9 mouse cellular contexts compared by ENCODE assay signal in the genomic region with DNA sequence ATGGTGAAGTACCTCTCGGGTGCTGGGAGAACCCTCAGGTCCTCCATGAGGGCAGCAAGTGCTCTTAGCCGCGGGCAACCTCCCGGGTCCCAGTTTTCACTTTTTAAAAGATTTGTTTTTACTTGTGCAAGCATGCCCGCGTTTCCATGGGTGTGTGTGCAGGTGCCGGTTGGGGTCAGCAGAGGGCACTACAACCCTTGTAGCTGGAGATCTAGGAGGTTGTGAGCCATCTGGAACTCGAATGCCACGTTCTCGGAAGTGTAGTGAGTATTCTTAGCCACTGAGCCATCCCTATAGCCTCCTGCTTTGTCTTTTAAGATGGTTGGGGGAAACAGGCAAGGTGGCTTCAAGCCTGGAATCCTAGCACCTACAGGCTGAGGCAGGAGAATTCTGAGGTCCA. TPM values are rescaled to one million over a fixed set of nuclear protein-coding genes. Genes with fewer than 3 reads are reported as not detected.
DNase-seq lines count a peak whose midpoint lies in the region; ATAC-seq lines count a peak whose summit lies in the region.
"Had no signal": no experiment of that assay in that cellular context is flagged by ENCODE, and none has a peak within 500 bp of the region (broad histone marks: within the 10 kb centered on the region; RNA-seq: fewer than 3 reads in every experiment).

No protein-coding gene starts in this region.

- H3K9me3 ChIP-seq in kidney, embryonic 14.5 days (ENCODE audit: control insufficient read depth, low read length): no peaks in the 10 kb centered on the region
- H3K9me3 ChIP-seq in forebrain, embryonic 14.5 days (replicated peaks; ENCODE audit: control insufficient read depth, low read length): no peaks in the 10 kb centered on the region
- H3K9me3 ChIP-seq: megakaryocyte, embryonic 14.5 days had no signal

- H3K9ac ChIP-seq in kidney, embryonic 14.5 days (ENCODE audit: low read depth, low read length): no peak overlapping the region
- H3K9ac ChIP-seq in forebrain, embryonic 14.5 days (ENCODE audit: low read length): no peak overlapping the region

- H3K36me3 ChIP-seq in kidney, embryonic 14.5 days (ENCODE audit: control insufficient read depth, insufficient read depth, low read length): peaks cover 44% of the 10 kb centered on the region
- H3K36me3 ChIP-seq in forebrain, embryonic 14.5 days (ENCODE audit: control insufficient read depth, insufficient read depth, low read length): peaks cover 74% of the 10 kb centered on the region

- no peak overlapping the region for H3K27ac ChIP-seq in kidney, embryonic 14.5 days (ENCODE audit: low read depth, low read length)
- H3K27ac ChIP-seq in forebrain, embryonic 14.5 days (ENCODE audit: low read depth, low read length): peak overlapping the region; percentile 39; the same call in 1 of the 2 replicates

- no peaks in the 10 kb centered on the region for H3K27me3 ChIP-seq in kidney, embryonic 14.5 days (ENCODE audit: control insufficient read depth, insufficient read depth, low read length)
- H3K27me3 ChIP-seq in forebrain, embryonic 14.5 days (replicated peaks; ENCODE audit: control insufficient read depth, insufficient read depth, low read length): no peaks in the 10 kb centered on the region

- peak; percentile 82 for DNase-seq in kidney, adult 18-20 months
- peak; percentile 73 for DNase-seq in forebrain, embryonic 14.5 days (ENCODE audit: low spot score)
- DNase-seq in hindlimb bud, embryonic 11.5 days (ENCODE audit: extremely low spot score, low read depth, low spot score): peak; percentile 63
- DNase-seq in left cerebral cortex, postnatal 36 days (ENCODE audit: low spot score in 2 of 2): peak; percentile 62 to 74
- DNase-seq in naive thymus-derived CD4-positive, alpha-beta T cell, adult 2 months (ENCODE audit: low read depth): peak; percentile 88
- DNase-seq in spleen, postnatal 36 days (ENCODE audit: low spot score in 2 of 2): peak; percentile 67 to 69

- WGBS in kidney, embryonic 14.5 days: 24% methylated on average over 10 of the region's 10 CpGs
- WGBS in forebrain, embryonic 14.5 days: 24% methylated on average over 10 of the region's 10 CpGs

- H3K4me1 ChIP-seq in kidney, embryonic 14.5 days (ENCODE audit: control insufficient read depth, insufficient read depth, low read length): no peaks in the 10 kb centered on the region
- H3K4me1 ChIP-seq in forebrain, embryonic 14.5 days (ENCODE audit: control insufficient read depth, insufficient read depth, low read length): peaks cover 8% of the 10 kb centered on the region; the same call in 1 of the 2 replicates

- no peak for ATAC-seq in kidney, embryonic 14.5 days (ENCODE audit: low FRiP score, low TSS enrichment)
- ATAC-seq in cerebellum, adult (ENCODE audit: insufficient number of reproducible peaks, low FRiP score, low TSS enrichment): peak; percentile 74
- no peak for ATAC-seq in forebrain, embryonic 14.5 days

- intact Hi-C loops in left cerebral cortex, postnatal 36 days (cut with DNase I): no loop called here

- H3K4me3 ChIP-seq in kidney, embryonic 14.5 days (ENCODE audit: low read length): no peak overlapping the region
- no peak overlapping the region for H3K4me3 ChIP-seq in forebrain, embryonic 14.5 days (ENCODE audit: low read depth, low read length)
- H3K4me3 ChIP-seq: megakaryocyte, embryonic 14.5 days had no signal

- H3K4me2 ChIP-seq in kidney, embryonic 14.5 days (replicated peaks; ENCODE audit: low read depth, low read length): no peak overlapping the region
- H3K4me2 ChIP-seq in forebrain, embryonic 14.5 days (ENCODE audit: low read length): no peak overlapping the region

RNA-seq across cellular contexts. Expression of a gene that starts 44.9 kb away (rescaled TPM):
- polyA plus RNA-seq in kidney, embryonic 14.5 days (2014; fragmentation: Nextera tagmentation; extraction: Ambion mirVana): 3.7 and 4.4 TPM in 2 replicates
- 11.1 and 15.6 TPM in 2 replicates for polyA plus RNA-seq in forebrain, embryonic 14.5 days (2014; fragmentation: Nextera tagmentation; extraction: Ambion mirVana)
- 100 to 1,000 TPM; 111 TPM for total RNA-seq in left cerebral cortex, postnatal 36 days (2021)

RNA-seq across cellular contexts. Expression of a gene that starts 50.8 kb away (rescaled TPM):
- 60.9 and 84.8 TPM in 2 replicates for polyA plus RNA-seq in kidney, embryonic 14.5 days (2014; fragmentation: Nextera tagmentation; extraction: Ambion mirVana)
- polyA plus RNA-seq in forebrain, embryonic 14.5 days (2014; fragmentation: Nextera tagmentation; extraction: Ambion mirVana): 50.9 and 60.7 TPM in 2 replicates
- 10 to 100 TPM; 38.5 to 57.8 TPM for total RNA-seq in left cerebral cortex, postnatal 36 days (2021)

RNA-seq across cellular contexts. Expression of a gene that starts 52.7 kb away (rescaled TPM):
- 0.14 TPM in 1 of 2 replicates, not detected in the other for polyA plus RNA-seq in kidney, embryonic 14.5 days (2014; fragmentation: Nextera tagmentation; extraction: Ambion mirVana)
- 0.10 TPM in 1 of 2 replicates, not detected in the other for polyA plus RNA-seq in forebrain, embryonic 14.5 days (2014; fragmentation: Nextera tagmentation; extraction: Ambion mirVana)
- total RNA-seq in left cerebral cortex, postnatal 36 days (2021): under 1 TPM; 0.15 to 0.18 TPM
